Mouse (Mus musculus) kidney, adult 11 months (tissue): ENCODE results near the gene Osbpl2.

ENCODE experiments used
- DNase-seq: peaks from one replicate; pipeline ENCODE4 v3.0.0; 2022

Osbpl2 gene

GRCm38 (mm10) chr2:180118661-180119438 lies at the start of gene Osbpl2:
Gene Osbpl2 (plus strand): TSS chr2:180119306.
- peak; percentile 100 for DNase-seq

DNA sequence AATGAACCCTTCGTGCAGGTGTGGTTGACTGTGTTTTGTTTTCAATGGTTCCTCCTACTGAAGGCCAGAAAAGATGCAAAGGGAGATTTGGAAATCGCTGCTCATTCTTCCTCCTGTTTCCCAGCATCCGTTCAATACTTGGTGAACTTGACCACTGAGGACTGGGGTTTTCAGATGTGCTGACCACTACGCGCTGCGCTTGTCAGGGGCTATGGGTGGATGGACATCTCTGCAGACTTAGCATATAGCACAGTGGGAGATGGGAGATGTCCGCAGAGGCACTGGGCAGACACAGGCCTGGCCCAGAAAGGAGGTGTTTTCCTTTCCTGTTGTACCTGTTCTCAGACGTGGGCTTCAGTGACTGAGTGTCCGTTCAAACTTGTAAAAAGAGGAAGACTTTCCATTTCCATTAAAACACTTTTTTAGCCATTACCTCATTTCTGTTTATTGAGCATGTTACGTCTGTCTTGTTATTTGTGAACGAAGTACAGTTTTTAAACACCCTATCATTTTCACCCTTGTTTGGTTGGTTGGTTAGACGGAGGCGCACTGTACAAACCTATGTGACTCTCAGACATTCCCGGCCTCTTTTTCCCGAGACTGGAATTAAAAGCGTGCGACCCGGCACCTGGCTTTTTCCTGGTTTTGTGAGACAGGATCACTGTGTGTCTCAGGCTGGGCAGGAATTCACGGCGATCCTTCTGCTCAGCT lies 49.2 kb upstream of the Osbpl2 start:
- DNase-seq = no peak

DNA sequence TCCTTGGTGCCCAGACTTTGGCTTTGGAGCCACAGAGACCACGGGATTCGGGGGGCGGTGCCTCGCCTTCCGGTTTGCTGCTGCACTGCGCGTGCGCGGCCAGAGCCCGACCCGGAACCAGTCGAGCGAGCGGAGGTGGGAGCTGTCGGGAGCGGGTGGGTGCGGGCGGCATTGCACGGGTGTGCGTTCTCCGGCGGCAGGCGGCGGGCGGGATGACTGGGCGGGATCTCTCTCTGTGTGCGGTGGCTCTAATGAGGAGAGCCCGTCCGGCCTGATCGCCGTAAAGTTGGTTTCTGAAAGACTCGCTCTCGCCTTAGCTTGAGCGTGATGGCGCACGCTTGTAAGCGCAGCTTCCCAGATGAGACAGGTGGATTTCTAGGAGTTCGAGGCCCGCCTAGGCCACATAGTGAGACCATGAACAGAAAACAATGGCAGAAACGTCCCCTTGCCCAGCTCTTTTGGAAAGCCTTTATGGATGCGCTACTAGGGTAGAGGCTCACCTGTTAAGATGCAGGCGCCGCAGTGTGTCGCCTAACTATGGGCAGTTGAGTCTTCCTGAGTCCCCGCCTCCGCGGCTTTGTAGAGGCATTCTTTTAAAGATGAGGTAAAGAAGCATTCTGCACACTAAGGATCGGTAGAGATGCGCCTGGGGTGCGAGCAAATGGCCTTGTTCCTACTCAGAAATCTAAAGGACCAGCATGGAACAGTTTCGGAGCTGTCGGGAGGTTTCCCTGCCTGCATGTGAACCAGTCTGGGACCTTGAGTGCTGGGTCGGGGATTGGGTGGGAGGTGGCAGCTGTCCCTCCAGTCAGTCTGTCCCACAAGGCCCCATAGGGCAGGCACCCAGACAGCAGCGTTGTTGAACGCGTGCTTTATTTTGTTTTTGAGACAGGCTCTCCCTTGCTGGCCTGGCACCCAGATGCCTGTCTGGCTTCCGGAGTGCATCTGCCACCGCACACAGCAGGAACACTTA lies 48.3 kb upstream of the Osbpl2 start, which contains the start of gene Mtg2:
Gene Mtg2, plus strand, starts transcription at position 108 of the 973 bp plus-strand sequence.
- peak; percentile 93 for DNase-seq

DNA sequence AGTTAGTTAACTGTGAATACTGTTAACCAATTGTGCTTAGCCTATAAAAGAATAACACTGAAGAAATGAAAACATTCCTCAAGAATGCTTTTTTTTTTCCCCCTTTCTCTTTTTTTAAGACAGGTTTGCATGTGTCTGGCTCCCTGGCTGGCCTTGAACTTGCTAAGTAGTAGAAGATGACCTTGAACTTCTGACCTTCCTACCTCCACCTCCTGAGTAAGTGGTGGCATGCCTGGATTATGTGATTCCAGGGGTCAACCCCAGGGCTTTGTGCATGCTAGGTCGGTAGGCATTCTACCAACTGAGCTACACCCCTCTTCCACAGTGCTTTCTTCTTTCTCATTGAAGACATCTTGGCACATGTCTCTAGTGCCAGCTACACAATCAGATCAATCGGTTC lies 47.4 kb upstream of the Osbpl2 start:
- no peak for DNase-seq

DNA sequence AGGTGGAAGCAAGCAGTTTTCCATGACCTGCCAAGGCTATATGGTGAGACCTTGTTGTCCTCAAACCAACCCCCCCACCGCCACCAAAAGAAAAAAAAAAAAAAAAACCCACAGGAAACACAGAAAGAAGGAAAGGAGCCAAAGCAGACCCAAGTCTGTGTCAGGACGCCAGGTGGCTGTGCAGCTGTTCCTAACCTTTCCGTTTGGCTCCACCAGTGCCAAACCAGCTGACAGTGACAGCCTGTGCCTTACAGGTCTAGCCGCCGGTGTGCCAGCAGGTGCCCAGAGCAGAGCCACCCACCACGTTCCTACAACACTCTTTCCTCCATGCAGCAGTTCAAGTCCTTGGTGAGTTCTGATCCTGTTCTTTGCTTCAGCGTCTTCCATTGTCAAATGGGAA lies 46.2 kb upstream of the Osbpl2 start:
- DNase-seq = no peak

DNA sequence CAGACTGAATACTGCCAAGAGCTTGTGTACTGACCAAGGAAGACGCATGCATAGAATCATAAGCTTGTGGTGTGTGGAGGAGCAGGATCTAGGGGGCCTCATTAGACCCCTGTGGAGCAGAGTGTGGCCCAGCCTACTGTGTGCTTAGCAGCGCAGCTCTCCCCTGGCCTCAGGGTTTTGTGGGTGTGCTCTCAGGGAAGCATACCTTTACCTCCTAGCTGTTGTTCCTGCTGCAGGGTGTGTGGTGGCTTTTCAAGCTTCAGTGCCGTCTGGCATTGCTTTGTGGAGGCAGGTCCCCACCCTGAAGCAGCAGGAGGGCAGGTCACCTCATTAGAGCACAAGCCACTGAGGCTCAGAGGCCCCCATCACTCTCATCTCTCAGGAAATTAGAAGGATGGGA lies 41.5 kb upstream of the Osbpl2 start:
- no peak for DNase-seq

- DNase-seq = no peak
Measured at GRCm38 (mm10) chr2:180080680-180081079, 38.4 kb upstream of the Osbpl2 start.

- DNase-seq = no peak
Measured at GRCm38 (mm10) chr2:180083063-180083462, 36.0 kb upstream of the Osbpl2 start.

- DNase-seq = no peak
Measured at GRCm38 (mm10) chr2:180084565-180084964, 34.5 kb upstream of the Osbpl2 start.

DNA sequence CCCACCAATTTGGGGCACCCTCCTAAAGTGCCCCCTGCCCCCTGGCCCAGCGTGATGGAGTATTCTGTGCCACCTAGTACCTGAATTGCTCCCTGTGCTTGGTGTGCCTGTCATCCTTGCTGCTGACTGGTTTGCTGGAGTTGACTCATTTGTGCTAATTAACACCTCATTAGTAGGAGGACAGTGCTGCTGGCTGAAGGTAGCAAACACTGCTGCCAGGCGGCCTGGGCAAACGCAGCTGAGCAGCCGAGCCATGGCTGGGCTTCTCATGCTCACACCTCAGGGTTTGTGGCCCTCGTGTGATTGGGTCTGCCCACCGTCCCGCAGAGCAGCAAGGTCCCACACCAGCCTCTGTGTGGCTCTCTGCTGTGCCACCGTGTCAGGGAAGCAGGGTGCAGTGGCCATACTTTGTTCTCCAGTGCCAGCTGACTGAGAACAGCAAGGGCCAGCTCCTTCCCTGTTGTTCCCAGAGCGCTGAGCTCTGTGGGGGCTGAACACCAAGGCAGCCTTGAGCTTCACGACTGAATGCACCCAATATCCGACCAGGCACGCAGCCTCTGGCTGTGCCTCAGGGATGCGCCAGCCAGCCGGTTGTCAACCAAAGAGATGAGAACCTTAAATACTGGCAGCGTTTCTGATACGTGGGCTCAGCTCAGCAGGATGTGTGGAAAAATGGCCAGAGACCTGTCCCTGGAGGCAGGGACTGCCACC lies 33.0 kb upstream of the Osbpl2 start:
- no peak for DNase-seq

DNA sequence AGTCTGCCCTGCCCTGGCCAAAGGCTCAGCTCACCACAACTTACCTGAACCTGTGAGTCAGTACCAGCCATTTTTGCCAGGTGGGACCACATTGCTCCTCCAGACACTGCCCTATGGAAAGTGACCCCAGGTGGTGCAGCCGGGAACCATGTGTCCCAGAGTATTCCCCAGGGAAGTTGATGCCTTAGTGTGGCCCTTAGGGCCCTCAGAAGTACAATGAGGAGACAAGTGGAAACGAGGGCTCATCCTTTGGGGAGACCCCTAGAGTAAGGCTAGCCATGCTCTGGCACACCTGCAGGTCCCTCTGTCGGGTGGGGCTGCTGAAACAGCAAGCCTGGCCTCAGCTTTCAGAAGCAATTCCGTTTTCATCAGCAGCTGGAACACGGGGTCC lies 32.5 kb upstream of the Osbpl2 start:
- no peak for DNase-seq

DNA sequence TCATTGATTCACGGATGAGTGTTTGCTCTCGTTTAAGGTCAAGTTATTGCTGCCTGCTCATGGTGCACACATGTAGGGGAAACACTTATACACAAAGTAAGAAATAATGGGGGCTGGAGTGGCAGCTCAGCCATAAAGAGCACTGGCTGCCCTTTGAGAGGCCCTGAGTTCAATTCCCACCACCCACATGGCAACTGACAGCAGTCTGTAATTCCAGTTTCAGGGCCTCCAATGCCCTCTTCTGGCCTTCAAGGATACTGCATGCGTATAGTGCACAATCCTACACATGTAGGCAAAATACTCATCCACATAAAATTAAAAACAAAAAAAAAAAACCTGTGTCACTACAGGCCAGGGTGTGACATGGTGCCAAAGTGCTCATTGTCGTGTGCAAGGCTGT lies 31.6 kb upstream of the Osbpl2 start:
- DNase-seq = no peak

GRCm38 (mm10) chr2:180090285-180090684 lies 28.8 kb upstream of the Osbpl2 start:
- DNase-seq = no peak

- no peak for DNase-seq
Measured at GRCm38 (mm10) chr2:180095711-180096110, 23.4 kb upstream of the Osbpl2 start.

GRCm38 (mm10) chr2:180097585-180097984 lies 21.5 kb upstream of the Osbpl2 start:
- no peak for DNase-seq

DNA sequence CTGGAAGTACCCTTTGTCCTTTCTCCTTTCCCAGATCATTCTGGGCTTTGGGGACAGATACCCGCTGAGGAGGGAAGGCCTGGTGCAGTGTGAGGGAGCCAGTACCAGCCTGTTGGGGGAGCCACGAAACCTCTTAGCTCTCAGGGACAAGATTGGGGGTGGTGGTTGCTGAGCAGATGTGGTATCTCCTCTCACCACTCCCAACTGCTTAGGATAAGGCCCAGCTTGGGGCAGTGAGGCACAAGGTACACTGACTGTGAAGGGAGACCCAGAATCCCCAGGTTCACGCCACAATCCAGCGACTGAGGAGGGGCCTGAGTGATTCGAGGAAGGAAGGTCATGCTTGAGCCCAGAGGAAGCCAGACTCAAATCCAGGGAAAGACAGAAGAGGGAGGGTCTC lies 20.9 kb upstream of the Osbpl2 start:
- no peak for DNase-seq

DNA sequence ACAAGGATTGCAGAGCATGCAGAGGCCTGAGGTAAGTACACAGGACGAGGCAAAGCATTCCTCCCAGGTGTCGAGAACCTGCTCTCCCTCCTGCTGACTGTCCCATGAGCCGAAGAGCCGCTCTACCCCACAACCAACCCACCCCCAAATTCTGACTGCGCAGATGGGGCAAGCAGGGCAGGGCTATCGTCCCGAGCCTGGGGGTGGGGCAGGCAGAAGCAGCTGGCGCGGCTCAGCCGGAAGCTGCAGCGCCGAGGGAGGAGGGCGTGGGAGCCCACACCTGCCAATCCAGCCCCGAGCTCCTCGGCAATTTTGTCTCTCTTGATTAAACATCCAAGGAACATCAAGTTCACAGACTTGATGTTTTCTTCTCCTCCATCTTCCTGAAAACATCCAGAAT lies 19.6 kb upstream of the Osbpl2 start:
- DNase-seq = no peak

GRCm38 (mm10) chr2:180103151-180103977 lies 15.7 kb upstream of the Osbpl2 start:
- DNase-seq = no peak

DNA sequence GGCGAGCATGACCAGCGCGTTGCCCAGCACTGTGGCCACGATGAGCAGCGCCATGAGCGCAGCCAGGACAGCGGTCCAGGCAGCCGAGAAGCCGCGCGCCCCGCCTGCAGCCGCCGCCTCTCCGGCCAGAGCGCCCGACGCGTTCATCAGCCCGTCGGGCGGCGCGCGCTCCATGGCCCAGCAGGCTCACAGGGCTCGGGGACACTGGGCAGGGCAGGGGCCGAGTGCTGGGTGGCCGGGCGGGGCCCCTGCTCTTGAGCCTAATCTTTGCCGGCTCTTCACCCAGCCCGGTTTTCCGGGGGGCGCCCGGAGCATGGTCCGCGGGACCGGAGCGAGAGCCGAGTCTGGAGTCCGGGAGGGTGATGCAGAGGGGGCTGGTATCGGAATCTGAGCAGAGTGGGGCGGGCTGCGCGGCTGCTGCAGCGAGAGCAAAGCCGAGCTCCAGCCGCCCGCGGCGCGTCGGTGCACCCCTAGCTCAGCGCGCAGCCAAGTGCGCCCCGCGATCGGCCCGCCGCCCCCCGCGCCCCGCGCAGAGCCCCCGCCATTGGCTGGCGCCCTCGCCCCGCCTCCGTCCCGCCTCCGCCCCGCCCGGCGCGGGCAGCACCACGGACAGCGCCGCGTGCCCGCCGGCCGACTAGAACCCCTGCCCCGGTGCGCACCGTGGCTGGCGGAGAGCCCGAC lies 15.0 kb upstream of the Osbpl2 start, which contains the start of gene Hrh3:
Gene Hrh3, minus strand, starts transcription at position 511 of the 681 bp plus-strand sequence.
- peak; percentile 74 for DNase-seq

DNA sequence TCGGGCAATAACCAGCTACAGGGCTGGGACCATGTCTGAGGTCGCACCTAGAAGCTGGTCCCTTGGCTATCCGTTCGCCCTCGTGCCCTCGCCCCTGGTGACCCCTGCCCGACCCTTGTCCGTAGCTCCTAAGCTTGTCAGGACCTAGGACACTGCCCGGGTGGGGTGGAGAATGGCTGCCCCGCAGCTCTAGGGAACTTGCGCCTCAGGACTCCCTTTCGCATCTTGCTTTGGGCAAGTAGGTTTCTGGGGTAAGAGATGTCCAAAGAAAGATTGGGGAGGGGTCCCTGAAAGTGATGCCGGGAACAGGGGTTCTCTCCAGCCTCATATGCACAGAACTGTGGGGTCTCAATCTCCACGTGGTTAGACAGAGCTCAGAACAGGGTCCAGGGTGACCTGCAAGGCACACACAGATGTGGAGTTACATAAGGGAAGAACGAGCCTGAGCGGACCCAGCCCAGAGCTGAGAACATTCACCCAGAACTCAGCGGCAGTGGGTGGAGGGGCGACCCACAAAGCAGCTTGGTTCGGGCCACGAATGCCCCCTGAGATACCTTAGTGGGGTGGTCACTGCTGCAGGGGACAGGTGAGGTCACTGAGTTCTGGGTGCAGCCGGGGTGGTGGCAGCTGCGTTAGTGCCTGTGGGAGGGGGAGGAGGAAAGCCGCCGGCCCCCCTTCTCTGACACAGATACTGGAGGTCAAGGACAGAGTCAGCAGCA lies 14.3 kb upstream of the Osbpl2 start:
- peak; percentile 19 for DNase-seq
